Mouse (Mus musculus) heart, adult 2 months (tissue): ENCODE results near the gene Olfr649.

ENCODE experiments used
- CTCF ChIP-seq: fragments of 200-600 bp; IDR thresholded peaks from 2 replicates; pipeline ENCODE4 v1.8.1; 2022; ENCODE audit warnings: antibody characterized with exemption, mild to moderate bottlenecking, moderate library complexity
- EP300 ChIP-seq: fragments of 200-500 bp; IDR thresholded peaks from 2 replicates; pipeline ENCODE4 v1.6.1; 2011; ENCODE audit warnings: low read depth, low read length, control low read depth; ENCODE audit not compliant: insufficient read depth

- TF ChIP-seq CTCF (no peak), EP300 (no peak)
Observed at GRCm38 (mm10) chr7:104167105-104167504, 28.7 kb downstream of the Olfr649 start.
